13 mouse cellular contexts compared by ENCODE assay signal in the genomic region with DNA sequence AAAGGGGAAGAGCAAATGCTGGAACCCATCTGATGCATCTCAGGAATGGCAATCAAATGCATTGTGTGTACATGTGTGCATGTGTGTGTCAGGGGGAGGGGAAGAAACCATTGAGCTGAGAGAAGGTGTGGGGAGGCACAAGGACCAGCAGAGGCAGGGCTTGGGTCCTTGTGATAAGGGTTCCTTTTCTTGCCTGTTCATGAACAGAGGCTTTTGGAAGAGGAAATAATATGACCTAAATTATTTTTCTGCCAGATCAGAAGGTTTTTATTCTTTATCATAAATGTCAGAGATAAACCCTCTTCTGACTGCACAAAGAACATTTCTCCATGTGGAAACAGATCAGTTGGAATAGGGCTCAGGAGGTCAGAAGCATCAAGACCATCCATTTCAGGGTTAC.
"Had no signal": no experiment of that assay in that cellular context is flagged by ENCODE, and none has a peak within 500 bp of the region (broad histone marks: within the 10 kb centered on the region; RNA-seq: fewer than 3 reads in every experiment).

No protein-coding gene starts in this region.

- H3K9me3 ChIP-seq: limb, embryonic 10.5 days; midbrain, embryonic 15.5 days; neural tube, embryonic 13.5 days had no signal

- H3K4me3 ChIP-seq: limb, embryonic 10.5 days; midbrain, embryonic 15.5 days; neural tube, embryonic 13.5 days had no signal

- ATAC-seq: lung, postnatal 0 days; midbrain, embryonic 15.5 days had no signal

- H3K4me2 ChIP-seq: midbrain, embryonic 11.5 days; midbrain, embryonic 15.5 days; neural tube, embryonic 13.5 days had no signal

- H3K9ac ChIP-seq: midbrain, embryonic 15.5 days; neural tube, embryonic 13.5 days had no signal

- H3K36me3 ChIP-seq: midbrain, embryonic 15.5 days had no signal

- H3K27me3 ChIP-seq: midbrain, embryonic 15.5 days; neural tube, embryonic 13.5 days had no signal

- DNase-seq: kidney, adult 11 months; kidney, adult 9 months; kidney, postnatal 36 days; lung, adult 2 months; lung, postnatal 36 days; right cerebral cortex, adult 18-20 months; right cerebral cortex, postnatal 25 days had no signal

- H3K27ac ChIP-seq: kidney, postnatal 0 days; limb, embryonic 10.5 days; midbrain, embryonic 15.5 days; neural tube, embryonic 13.5 days had no signal
